Mouse (Mus musculus): ENCODE results near the gene Fstl4.

The Fstl4 gene

GRCm38 (mm10) chr11:53229011-53229410, 464.6 kb downstream of the Fstl4 start:
- DNase-seq (ENCODE audit: low spot score): no peak

- no peak for DNase-seq (ENCODE audit: low spot score)
Measured at GRCm38 (mm10) chr11:53231836-53232235, 467.4 kb downstream of the Fstl4 start.

GRCm38 (mm10) chr11:53233590-53233989, 469.2 kb downstream of the Fstl4 start:
- DNase-seq (ENCODE audit: low spot score): no peak

Measured in ovary, postnatal 14 days (tissue).